Mouse (Mus musculus): Measurements from ENCODE around the gene Clec3a.

DNA sequence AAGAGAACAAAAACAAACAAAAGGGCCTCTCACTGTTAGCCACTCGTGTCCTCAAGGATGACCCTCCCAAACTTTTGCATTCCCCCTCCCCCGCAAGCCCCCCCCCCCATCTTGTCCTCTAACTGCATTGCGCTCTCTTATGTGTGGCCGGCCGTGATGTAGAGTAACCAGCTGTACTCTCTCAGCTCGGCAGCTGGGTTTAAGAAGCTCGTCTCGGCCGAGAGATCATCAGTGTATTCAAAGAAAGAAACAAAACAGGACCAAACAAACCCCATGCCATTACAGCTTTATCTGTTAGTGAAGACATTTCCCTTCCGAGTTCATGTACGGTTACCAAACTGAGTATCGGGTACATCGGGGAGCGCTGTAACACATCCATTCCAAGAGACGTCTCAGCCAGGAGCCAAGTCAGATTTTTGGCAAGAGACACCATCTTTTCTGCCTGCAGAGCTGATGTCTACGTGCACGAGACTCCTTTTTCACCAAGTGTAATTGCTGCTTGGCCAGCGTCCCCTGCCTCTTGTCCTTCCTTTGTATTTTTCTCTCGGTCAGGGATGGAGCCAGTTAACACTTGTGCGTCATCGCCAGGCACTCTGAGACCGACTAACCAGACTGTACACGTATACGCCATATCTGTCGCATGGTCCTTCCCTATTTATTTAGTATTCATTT is 40.4 kb downstream of the Clec3a start:
- no peak for TF ChIP-seq CTCF (IDR thresholded peaks at IDR 0.05; ENCODE audit: insufficient read depth, low read length)
- TF ChIP-seq POLR2A (IDR thresholded peaks at IDR 0.05; ENCODE audit: borderline replicate concordance, extremely low read depth, low read depth, low read length) = no peak
